Mouse (Mus musculus): Measurements from ENCODE around the gene Gm44503.

GRCm38 (mm10) chr9:73000487-73000886 is 41.8 kb downstream of the Gm44503 start:
- TF ChIP-seq EP300 (IDR thresholded peaks at IDR 0.05; ENCODE audit: low read depth in 1 of 2, low read length in 2 of 2), result no peak
- TF ChIP-seq CTCF (IDR thresholded peaks at IDR 0.05 in 2 of 3, conservative IDR thresholded peaks at IDR 0.05 in 1 of 3; ENCODE audit: control insufficient read depth in 1 of 3, insufficient read depth in 1 of 3, low read depth in 2 of 3, low read length in 3 of 3, poor library complexity in 1 of 3, severe bottlenecking in 1 of 3), result no peak; a peak in 1 of 6 replicates
- TF ChIP-seq MYC (IDR thresholded peaks at IDR 0.05; ENCODE audit: low read depth, low read length), result no peak
- TF ChIP-seq NELFE (IDR thresholded peaks at IDR 0.05; ENCODE audit: low read depth, low read length), result no peak
- no peak for TF ChIP-seq ELF1 (IDR thresholded peaks at IDR 0.05; ENCODE audit: low read depth, low read length)

Data from MEL (cell line).